Mouse (Mus musculus) neural tube, embryonic 12.5 days (tissue): ENCODE results near the gene Lmtk2. TPM values are rescaled to one million over a fixed set of nuclear protein-coding genes. Genes with fewer than 3 reads are reported as not detected.

Source experiments
- ATAC-seq: fragments of 200-750 bp; cut with Nextera tagmentation; 2 replicates; pipeline ENCODE4 v1.8.0; 2017; ENCODE audit warnings: low read depth, mild to moderate bottlenecking, moderate TSS enrichment, moderate library complexity; ENCODE audit not compliant: low FRiP score
- H3K27ac ChIP-seq: fragments of 300-500 bp; sonication (generic); 2 replicates; pipeline ENCODE4 v1.5.1; 2016
- H3K27me3 ChIP-seq: fragments of 300-500 bp; sonication (generic); replicated peaks from 2 replicates; pipeline ENCODE4 v1.6.1; 2016; ENCODE audit warnings: mild to moderate bottlenecking
- H3K36me3 ChIP-seq: fragments of 300-500 bp; sonication (generic); 2 replicates; pipeline ENCODE4 v1.6.1; 2016; ENCODE audit warnings: mild to moderate bottlenecking
- H3K4me1 ChIP-seq: fragments of 300-500 bp; sonication (generic); 2 replicates; pipeline ENCODE4 v1.6.1; 2016
- H3K4me2 ChIP-seq: fragments of 300-500 bp; sonication (generic); replicated peaks from 2 replicates; pipeline ENCODE4 v1.6.1; 2016; ENCODE audit warnings: mild to moderate bottlenecking
- H3K4me3 ChIP-seq: fragments of 300-500 bp; sonication (generic); 2 replicates; pipeline ENCODE4 v1.5.1; 2016
- H3K9ac ChIP-seq: fragments of 300-500 bp; sonication (generic); 2 replicates; pipeline ENCODE4 v1.6.1; 2016; ENCODE audit warnings: mild to moderate bottlenecking
- H3K9me3 ChIP-seq: fragments of 300-500 bp; sonication (generic); 2 replicates; pipeline ENCODE4 v1.6.1; 2016; ENCODE audit warnings: mild to moderate bottlenecking
- whole genome bisulfite sequencing: fragments of 180-500 bp; shearing (Covaris S2); methylation state at CpG from one replicate; pipeline ENCODE4 v1.1.7; 2016; 5-methylcytosine and 5-hydroxymethylcytosine counted together
- polyA plus RNA-seq: library from polyadenylated mRNA; unstranded; fragments of >200 nt; fragmentation: Nextera tagmentation; extraction: Ambion mirVana; gene quantifications from 2 replicates; pipeline ENCODE4 v1.2.1, GENCODE M21; 2016

Gene Lmtk2
- polyA plus RNA-seq, 1 experiment from 2014 or later: 9.0 TPM

GRCm38 (mm10) chr5:144183647-144184335, 83.6 kb downstream of the Lmtk2 start:
- Histone ChIP-seq H3K4me2 (no peak overlapping the region), H3K4me3 (no peak overlapping the region), H3K4me1 (0 out of 2 replicates have a peak, but pooled peaks cover 6% of the 10 kb centered on the region), H3K9ac (no peak overlapping the region), H3K9me3 (no peaks in the 10 kb centered on the region), H3K36me3 (peaks cover 30% of the 10 kb centered on the region), H3K27me3 (no peaks in the 10 kb centered on the region), H3K27ac (no peak overlapping the region)
- no peak for ATAC-seq
- 78% methylated on average over 7 of the region's 7 CpGs for WGBS

GRCm38 (mm10) chr5:144184350-144185045, 84.3 kb downstream of the Lmtk2 start:
- Histone ChIP-seq H3K9ac (no peak overlapping the region), H3K4me3 (no peak overlapping the region), H3K27ac (no peak overlapping the region), H3K4me1 (0 out of 2 replicates have a peak, but pooled peaks cover 6% of the 10 kb centered on the region), H3K36me3 (peaks cover 25% of the 10 kb centered on the region), H3K4me2 (no peak overlapping the region), H3K27me3 (no peaks in the 10 kb centered on the region), H3K9me3 (no peaks in the 10 kb centered on the region)
- WGBS: 93% methylated on average over 21 of the region's 21 CpGs
- ATAC-seq: no peak

- Histone ChIP-seq H3K9ac (no peak overlapping the region), H3K27ac (no peak overlapping the region), H3K36me3 (peaks cover 22% of the 10 kb centered on the region), H3K4me2 (no peak overlapping the region), H3K27me3 (no peaks in the 10 kb centered on the region), H3K4me3 (no peak overlapping the region), H3K9me3 (no peaks in the 10 kb centered on the region), H3K4me1 (peaks cover 24% of the 10 kb centered on the region)
- ATAC-seq: no peak
- 84% methylated on average over 6 of the region's 6 CpGs for WGBS
These were observed 88.2 kb downstream of the Lmtk2 start for GRCm38 (mm10) chr5:144188422-144188821.

GRCm38 (mm10) chr5:144189327-144189726, 89.1 kb downstream of the Lmtk2 start:
- Histone ChIP-seq H3K4me1 (peaks cover 19% of the 10 kb centered on the region), H3K4me3 (no peak overlapping the region), H3K4me2 (no peak overlapping the region; the same call in 1 of the 2 replicates), H3K36me3 (peaks cover 21% of the 10 kb centered on the region), H3K9me3 (no peaks in the 10 kb centered on the region), H3K27me3 (no peaks in the 10 kb centered on the region), H3K9ac (no peak overlapping the region), H3K27ac (no peak overlapping the region)
- WGBS: 78% methylated on average over 7 of the region's 7 CpGs
- no peak for ATAC-seq

GRCm38 (mm10) chr5:144189950-144190583, 89.8 kb downstream of the Lmtk2 start, which contains the start of gene Bhlha15:
TSS of gene Bhlha15 (plus strand) at chr5:144190286.
- H3K4me1 ChIP-seq: peaks cover 19% of the 10 kb centered on the region
- H3K9ac ChIP-seq: 0 out of 2 replicates have a peak within 1 kb of the TSS, but pooled peaks have one; percentile 17
- WGBS: 4% methylated on average over 25 of the region's 26 CpGs
- peak; percentile 38 for ATAC-seq
- H3K27me3 ChIP-seq: no peaks in the 10 kb centered on the region
- peak within 1 kb of the TSS; percentile 58 for H3K4me2 ChIP-seq
- no peak within 1 kb of the TSS for H3K27ac ChIP-seq
- H3K4me3 ChIP-seq: no peak within 1 kb of the TSS
- no peaks in the 10 kb centered on the region for H3K9me3 ChIP-seq
- peaks cover 14% of the 10 kb centered on the region for H3K36me3 ChIP-seq

GRCm38 (mm10) chr5:144191026-144191425, 90.8 kb downstream of the Lmtk2 start:
- H3K4me2 ChIP-seq: no peak overlapping the region
- no peak overlapping the region for H3K9ac ChIP-seq
- ATAC-seq: no peak
- H3K27ac ChIP-seq: no peak overlapping the region
- peaks cover 19% of the 10 kb centered on the region for H3K4me1 ChIP-seq
- no peaks in the 10 kb centered on the region for H3K9me3 ChIP-seq
- H3K4me3 ChIP-seq: no peak overlapping the region
- H3K36me3 ChIP-seq: peaks cover 4% of the 10 kb centered on the region
- no peaks in the 10 kb centered on the region for H3K27me3 ChIP-seq
- WGBS: 39% methylated on average over 23 of the region's 23 CpGs

- WGBS: 84% methylated on average over 6 of the region's 6 CpGs
- H3K4me3 ChIP-seq: no peak overlapping the region
- ATAC-seq: no peak
- no peak overlapping the region for H3K9ac ChIP-seq
- no peaks in the 10 kb centered on the region for H3K27me3 ChIP-seq
- peaks cover 19% of the 10 kb centered on the region for H3K4me1 ChIP-seq
- H3K4me2 ChIP-seq: no peak overlapping the region
- no peaks in the 10 kb centered on the region for H3K9me3 ChIP-seq
- no peak overlapping the region for H3K27ac ChIP-seq
- H3K36me3 ChIP-seq: 0 out of 2 replicates have a peak, but pooled peaks cover 3% of the 10 kb centered on the region
These were observed 92.4 kb downstream of the Lmtk2 start for GRCm38 (mm10) chr5:144192673-144193072.

- H3K4me1 ChIP-seq: peaks cover 19% of the 10 kb centered on the region
- no peaks in the 10 kb centered on the region for H3K27me3 ChIP-seq
- peaks cover 9% of the 10 kb centered on the region for H3K36me3 ChIP-seq
- no peak overlapping the region for H3K4me2 ChIP-seq
- H3K9ac ChIP-seq: no peak overlapping the region
- no peak overlapping the region for H3K27ac ChIP-seq
- ATAC-seq: no peak
- 80% methylated on average over 7 of the region's 7 CpGs for WGBS
- H3K9me3 ChIP-seq: no peaks in the 10 kb centered on the region
- no peak overlapping the region for H3K4me3 ChIP-seq
These were observed 94.2 kb downstream of the Lmtk2 start for GRCm38 (mm10) chr5:144194416-144194815.

GRCm38 (mm10) chr5:144195567-144195966, 95.3 kb downstream of the Lmtk2 start:
- no peak overlapping the region for H3K9ac ChIP-seq

GRCm38 (mm10) chr5:144200616-144201015, 100.4 kb downstream of the Lmtk2 start:
- WGBS: 88% methylated on average over 11 of the region's 11 CpGs
- Histone ChIP-seq H3K4me2 (no peak overlapping the region), H3K36me3 (peaks cover 53% of the 10 kb centered on the region), H3K27me3 (no peaks in the 10 kb centered on the region), H3K4me1 (no peaks in the 10 kb centered on the region), H3K9ac (no peak overlapping the region), H3K9me3 (0 out of 2 replicates have a peak, but pooled peaks cover 3% of the 10 kb centered on the region), H3K4me3 (no peak overlapping the region), H3K27ac (no peak overlapping the region)
- ATAC-seq: no peak

More at GRCm38 (mm10) chr5:144195567-144195966, 95.3 kb downstream of the Lmtk2 start:
- no peak overlapping the region for H3K4me3 ChIP-seq
- H3K27ac ChIP-seq: no peak overlapping the region
- no peaks in the 10 kb centered on the region for H3K27me3 ChIP-seq
- H3K9me3 ChIP-seq: no peaks in the 10 kb centered on the region
- H3K4me1 ChIP-seq: peaks cover 10% of the 10 kb centered on the region; the same call in 1 of the 2 replicates
- H3K4me2 ChIP-seq: no peak overlapping the region
- no peak for ATAC-seq
- 88% methylated on average over 8 of the region's 8 CpGs for WGBS
- peaks cover 15% of the 10 kb centered on the region for H3K36me3 ChIP-seq

GRCm38 (mm10) chr5:144202430-144202829, 102.2 kb downstream of the Lmtk2 start:
- Histone ChIP-seq H3K4me3 (no peak overlapping the region), H3K36me3 (peaks cover 67% of the 10 kb centered on the region), H3K27me3 (no peaks in the 10 kb centered on the region), H3K9ac (no peak overlapping the region), H3K4me2 (no peak overlapping the region), H3K4me1 (no peaks in the 10 kb centered on the region), H3K9me3 (0 out of 2 replicates have a peak, but pooled peaks cover 3% of the 10 kb centered on the region), H3K27ac (no peak overlapping the region)
- WGBS: 95% methylated on average over 6 of the region's 6 CpGs
- ATAC-seq: no peak

GRCm38 (mm10) chr5:144203398-144203959, 103.2 kb downstream of the Lmtk2 start:
- H3K36me3 ChIP-seq: peaks cover 70% of the 10 kb centered on the region
- no peaks in the 10 kb centered on the region for H3K27me3 ChIP-seq
- 0 out of 2 replicates have a peak, but pooled peaks cover 3% of the 10 kb centered on the region for H3K9me3 ChIP-seq
- no peaks in the 10 kb centered on the region for H3K4me1 ChIP-seq
- 91% methylated on average over 10 of the region's 10 CpGs for WGBS
- no peak overlapping the region for H3K4me2 ChIP-seq
- no peak overlapping the region for H3K4me3 ChIP-seq
- H3K9ac ChIP-seq: no peak overlapping the region
- ATAC-seq: no peak
- H3K27ac ChIP-seq: no peak overlapping the region
